Mouse (Mus musculus) C2C12 (cell line): ENCODE measurements at regions not wholly inside any gene's neighbourhood (a gene's known extent, or its start where the extent isn't known, plus 50 kb on each side); places are given as distances from the start of the nearest gene placed in this dataset.
"Not testable (repeated sequence)": the region's sequence is repeated elsewhere in the genome, so short reads cannot be mapped to it uniquely, and the experiment has no call there.

ENCODE experiments used
- CEBPB ChIP-seq: IDR thresholded peaks from one replicate; pipeline ENCODE4 v1.6.1; 2011; ENCODE audit warnings: low read depth, mild to moderate bottlenecking, control low read depth, moderate library complexity
- CTCF ChIP-seq: IDR thresholded peaks from one replicate; pipeline ENCODE4 v1.5.1; 2011; ENCODE audit not compliant: control insufficient read depth, insufficient read depth, insufficient read length
- MYOD1 ChIP-seq: IDR thresholded peaks from one replicate; pipeline ENCODE4 v1.6.1; 2011; ENCODE audit warnings: low read depth; ENCODE audit not compliant: control insufficient read depth, insufficient read length
- USF1 ChIP-seq: IDR thresholded peaks from one replicate; pipeline ENCODE4 v1.6.1; 2011; ENCODE audit warnings: low read depth, mild to moderate bottlenecking, control low read depth, moderate library complexity

DNA sequence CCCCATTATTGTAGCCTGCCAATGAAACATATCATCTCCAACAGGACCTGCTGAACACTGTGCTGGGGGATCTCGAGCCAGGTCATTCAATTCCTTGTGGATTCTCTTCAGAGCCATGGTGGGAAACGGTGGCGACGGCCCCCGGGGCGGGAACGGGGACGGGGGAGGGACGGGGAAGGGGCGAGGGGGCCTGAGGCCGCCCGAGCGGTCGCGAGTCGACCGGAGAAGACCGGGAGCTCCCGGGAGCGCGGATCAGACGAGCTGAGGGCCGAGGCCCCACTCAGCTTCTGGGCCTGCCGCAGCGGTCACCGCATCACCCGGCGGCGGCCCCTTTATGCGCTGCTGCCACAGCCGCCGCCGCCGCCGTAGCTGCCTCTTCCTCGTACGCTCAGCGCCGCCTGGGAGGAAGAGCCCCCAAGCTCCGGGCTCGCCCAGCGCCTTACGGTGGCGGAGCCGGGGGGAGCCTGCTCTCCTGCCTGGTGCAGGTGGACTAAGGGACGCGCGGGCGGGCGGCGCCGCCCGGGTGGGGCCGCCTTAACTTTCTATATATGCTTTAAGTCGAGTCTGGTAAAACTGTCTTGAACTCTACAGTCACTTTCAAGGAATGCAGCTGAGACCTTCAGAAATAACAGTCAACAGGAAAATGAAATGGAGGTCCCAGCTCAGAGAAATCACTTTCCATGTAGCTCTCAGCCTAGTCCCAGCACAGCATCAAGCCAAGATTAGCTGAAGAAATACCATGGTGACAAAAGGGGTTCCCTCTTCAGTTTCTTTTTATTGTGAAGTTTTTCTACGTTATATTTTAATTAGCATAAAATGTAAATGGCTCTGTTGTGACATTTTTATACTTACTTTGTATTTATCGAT lies 319.4 kb downstream of the Rapgef2 start:
- TF ChIP-seq CEBPB, USF1, CTCF, MYOD1: not testable (repeated sequence)
